Mouse (Mus musculus) limb, embryonic 14.5 days (tissue): ENCODE results near the gene Fbxl5. TPM values are rescaled to one million over a fixed set of nuclear protein-coding genes. Genes with fewer than 3 reads are reported as not detected.

Experiments used
- ATAC-seq: fragments of 200-750 bp; cut with Nextera tagmentation; 2 replicates; pipeline ENCODE4 v1.8.0; 2017; ENCODE audit warnings: low read depth, moderate number of reproducible peaks, moderate TSS enrichment; ENCODE audit not compliant: low FRiP score
- DNase-seq: peaks from one replicate; pipeline ENCODE4 v3.0.0-alpha.2; 2015; ENCODE audit warnings: low spot score
- H3K27ac ChIP-seq: fragments of 300-500 bp; sonication (generic); replicated peaks from 2 replicates; pipeline ENCODE4 v1.5.1; 2014; ENCODE audit warnings: low read depth, mild to moderate bottlenecking, low read length, moderate library complexity, mixed read lengths
- H3K27me3 ChIP-seq: fragments of 300-500 bp; sonication (generic); 2 replicates; pipeline ENCODE4 v1.6.1; 2014; ENCODE audit warnings: low read length, mixed read lengths; ENCODE audit not compliant: control insufficient read depth, insufficient read depth
- H3K36me3 ChIP-seq: fragments of 300-500 bp; sonication (generic); 2 replicates; pipeline ENCODE4 v1.6.1; 2014; ENCODE audit warnings: mild to moderate bottlenecking, low read length, moderate library complexity, mixed read lengths; ENCODE audit not compliant: control insufficient read depth, insufficient read depth
- H3K4me1 ChIP-seq: fragments of 300-500 bp; sonication (generic); 2 replicates; pipeline ENCODE4 v1.6.1; 2014; ENCODE audit warnings: antibody characterized with exemption, low read length, mixed read lengths; ENCODE audit not compliant: control insufficient read depth, insufficient read depth
- H3K4me2 ChIP-seq: fragments of 300-500 bp; sonication (generic); replicated peaks from 2 replicates; pipeline ENCODE4 v1.6.1; 2014; ENCODE audit warnings: low read depth, mild to moderate bottlenecking, low read length, moderate library complexity; ENCODE audit not compliant: severe bottlenecking
- H3K4me3 ChIP-seq: fragments of 300-500 bp; sonication (generic); replicated peaks from 2 replicates; pipeline ENCODE4 v1.5.1; 2014; ENCODE audit warnings: low read length
- H3K9ac ChIP-seq: fragments of 300-500 bp; sonication (generic); 2 replicates; pipeline ENCODE4 v1.6.1; 2014; ENCODE audit warnings: mild to moderate bottlenecking, low read depth, low read length, moderate library complexity; ENCODE audit not compliant: severe bottlenecking
- H3K9me3 ChIP-seq: fragments of 300-500 bp; sonication (generic); 2 replicates; pipeline ENCODE4 v1.6.1; 2016; ENCODE audit warnings: low read length; ENCODE audit not compliant: control insufficient read depth
- POLR2A ChIP-seq: fragments of 200-500 bp; IDR thresholded peaks from 2 replicates; pipeline ENCODE4 v1.8.0; 2012; ENCODE audit warnings: inconsistent platforms, mild to moderate bottlenecking, moderate library complexity, borderline replicate concordance; ENCODE audit not compliant: insufficient read depth, insufficient read length; ENCODE audit errors: extremely low read depth
- WGBS: fragments of 180-500 bp; shearing (Covaris S2); extraction: QIAGEN DNeasy Blood & Tissue Kit; methylation state at CpG from one replicate; pipeline ENCODE4 v1.1.7; 2014; 5-methylcytosine and 5-hydroxymethylcytosine counted together
- polyA plus RNA-seq, 2 experiments: library from polyadenylated mRNA; depleted of rRNA in 1 of 2; stranded (reverse) in 1 of 2; unstranded in 1 of 2; fragments of >200 nt; fragmentation: Nextera tagmentation in 1 of 2; extraction: Ambion mirVana in 1 of 2; gene quantifications; 2 replicates each; pipeline versions ENCODE4 v1.2.1 to v1.2.3; 2012 to 2014

The Fbxl5 gene
- polyA plus RNA-seq, 2 experiments = 39.5 to 58.7 TPM

DNA sequence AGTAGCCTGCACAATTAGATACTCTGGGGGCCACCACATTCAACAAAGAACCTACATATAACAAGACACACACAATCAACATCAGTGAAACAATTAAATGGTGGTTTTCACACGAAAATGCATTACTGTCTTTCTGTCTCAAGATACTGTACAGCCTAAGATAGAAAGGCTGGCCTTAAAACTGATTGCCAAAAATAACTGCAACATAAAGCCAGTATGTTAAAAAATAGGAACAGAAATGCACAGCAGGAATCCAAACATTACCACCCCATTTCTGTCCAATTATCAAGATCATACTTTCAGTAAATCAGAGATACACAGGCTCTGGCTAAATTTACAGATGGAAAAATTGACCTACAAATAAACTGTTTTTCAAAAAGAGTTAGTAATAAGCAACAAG lies 44.4 kb downstream of the Fbxl5 start:
- Histone ChIP-seq H3K36me3 (peaks cover 2% of the 10 kb centered on the region; the same call in 1 of the 2 replicates), H3K4me3 (no peak overlapping the region), H3K9ac (no peak overlapping the region), H3K9me3 (no peaks in the 10 kb centered on the region), H3K27me3 (no peaks in the 10 kb centered on the region), H3K4me2 (no peak overlapping the region), H3K4me1 (peaks cover 8% of the 10 kb centered on the region), H3K27ac (no peak overlapping the region)
- no peak for TF ChIP-seq POLR2A
- no peak for ATAC-seq
- no peak for DNase-seq
- 52% methylated on average over 1 of the region's 1 CpGs for WGBS

- H3K36me3 ChIP-seq = peaks cover 2% of the 10 kb centered on the region; the same call in 1 of the 2 replicates
- DNase-seq (no peak), ATAC-seq (no peak)
- no peak overlapping the region for H3K4me2 ChIP-seq
- no peaks in the 10 kb centered on the region for H3K27me3 ChIP-seq
- H3K4me1 ChIP-seq = peaks cover 8% of the 10 kb centered on the region
- no peak overlapping the region for H3K27ac ChIP-seq
- no peak overlapping the region for H3K4me3 ChIP-seq
- TF ChIP-seq POLR2A = no peak
- no peak overlapping the region for H3K9ac ChIP-seq
- H3K9me3 ChIP-seq = no peaks in the 10 kb centered on the region
Observed at GRCm38 (mm10) chr5:43776407-43776806, 45.0 kb downstream of the Fbxl5 start.

DNA sequence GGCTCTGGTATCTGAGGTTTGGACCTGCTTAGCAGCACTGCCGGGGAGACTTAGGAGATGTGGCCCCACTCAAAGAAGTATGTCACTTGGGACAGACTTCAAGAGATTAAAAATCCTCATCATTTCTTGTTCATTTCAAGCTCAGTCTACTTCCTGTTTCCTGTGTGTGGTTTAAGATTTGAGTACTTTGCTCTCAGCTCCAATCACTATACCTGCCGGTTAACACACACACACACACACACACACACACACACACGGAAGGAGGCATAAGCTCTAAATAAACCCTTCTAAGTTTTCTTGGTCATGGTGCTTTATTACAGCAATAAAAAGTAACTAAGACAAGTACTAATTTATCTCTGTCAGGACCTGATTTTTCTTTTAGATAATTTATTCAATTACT lies 49.9 kb downstream of the Fbxl5 start:
- TF ChIP-seq POLR2A = no peak
- Histone ChIP-seq H3K27ac (no peak overlapping the region), H3K27me3 (no peaks in the 10 kb centered on the region), H3K9ac (no peak overlapping the region), H3K9me3 (no peaks in the 10 kb centered on the region), H3K4me3 (no peak overlapping the region), H3K4me1 (no peaks in the 10 kb centered on the region), H3K4me2 (no peak overlapping the region), H3K36me3 (peaks cover 32% of the 10 kb centered on the region)
- ATAC-seq (no peak), DNase-seq (no peak)
- 84% methylated on average over 3 of the region's 3 CpGs for WGBS

GRCm38 (mm10) chr5:43770618-43771354 lies 50.7 kb downstream of the Fbxl5 start:
- H3K4me2 ChIP-seq = no peak overlapping the region
- TF ChIP-seq POLR2A = no peak
- peaks cover 35% of the 10 kb centered on the region for H3K36me3 ChIP-seq
- H3K9ac ChIP-seq = no peak overlapping the region
- H3K9me3 ChIP-seq = no peaks in the 10 kb centered on the region
- H3K4me3 ChIP-seq = no peak overlapping the region
- H3K27ac ChIP-seq = no peak overlapping the region
- H3K4me1 ChIP-seq = no peaks in the 10 kb centered on the region
- DNase-seq = no peak
- 92% methylated on average over 3 of the region's 3 CpGs for whole genome bisulfite sequencing
- H3K27me3 ChIP-seq = no peaks in the 10 kb centered on the region
- no peak for ATAC-seq

DNA sequence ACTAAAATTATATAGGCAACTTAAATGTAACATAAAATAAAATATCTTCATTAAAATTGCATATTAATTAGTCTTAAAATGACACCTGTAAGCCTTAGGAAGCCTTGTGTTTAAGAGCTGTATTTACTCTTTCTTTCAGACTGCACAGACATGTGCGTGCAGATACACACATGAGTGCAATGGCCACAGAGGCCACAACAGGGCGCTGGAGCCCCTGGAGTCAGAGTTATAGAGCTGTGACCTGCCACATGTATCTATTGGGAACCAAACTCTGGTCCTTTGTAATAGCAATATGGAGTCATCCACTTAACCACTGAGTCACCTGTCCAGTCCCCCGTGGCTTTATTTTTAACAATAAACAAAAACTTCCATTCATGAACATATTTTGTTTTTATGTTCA lies 72.3 kb downstream of the Fbxl5 start:
- Histone ChIP-seq H3K9ac (no peak overlapping the region), H3K4me3 (no peak overlapping the region), H3K4me2 (no peak overlapping the region), H3K27ac (no peak overlapping the region), H3K36me3 (peaks cover 21% of the 10 kb centered on the region), H3K27me3 (no peaks in the 10 kb centered on the region), H3K9me3 (no peaks in the 10 kb centered on the region), H3K4me1 (no peaks in the 10 kb centered on the region)
- no peak for ATAC-seq
- no peak for DNase-seq
- 83% methylated on average over 3 of the region's 3 CpGs for WGBS
- TF ChIP-seq POLR2A = no peak
